Mouse (Mus musculus): ENCODE results near the gene Lad1.
A peak's percentile ranks its signal among the peaks of the same experiment; 100 is the strongest.

Gene Lad1

GRCm38 (mm10) chr1:135818481-135819086 is at the start of gene Lad1:
Lad1 (plus strand) TSS chr1:135818598.
- DNase-seq (ENCODE audit: low read depth), result no peak

- peak; percentile 53 for DNase-seq (ENCODE audit: low read depth)
These were observed 48.2 kb upstream of the Lad1 start for GRCm38 (mm10) chr1:135770237-135770636.

GRCm38 (mm10) chr1:135770896-135771572 is 47.4 kb upstream of the Lad1 start:
- DNase-seq (ENCODE audit: low read depth), result peak; percentile 88

GRCm38 (mm10) chr1:135771573-135771970 is 46.8 kb upstream of the Lad1 start:
- peak; percentile 69 for DNase-seq (ENCODE audit: low read depth)

GRCm38 (mm10) chr1:135776596-135776995 is 41.8 kb upstream of the Lad1 start:
- DNase-seq (ENCODE audit: low read depth), result peak; percentile 49

GRCm38 (mm10) chr1:135777046-135777445 is 41.4 kb upstream of the Lad1 start:
- DNase-seq (ENCODE audit: low read depth), result no peak

GRCm38 (mm10) chr1:135778780-135779535 is 39.4 kb upstream of the Lad1 start, which contains the start of gene Tnni1:
Tnni1 (plus strand) TSS chr1:135779434.
- DNase-seq (ENCODE audit: low read depth), result peak; percentile 51

GRCm38 (mm10) chr1:135780649-135781048 is 37.7 kb upstream of the Lad1 start:
- no peak for DNase-seq (ENCODE audit: low read depth)

- peak; percentile 65 for DNase-seq (ENCODE audit: low read depth)
These were observed 37.2 kb upstream of the Lad1 start for GRCm38 (mm10) chr1:135781220-135781619.

GRCm38 (mm10) chr1:135782816-135783215 is 35.6 kb upstream of the Lad1 start:
- no peak for DNase-seq (ENCODE audit: low read depth)

GRCm38 (mm10) chr1:135787799-135788198 is 30.6 kb upstream of the Lad1 start:
- peak; percentile 91 for DNase-seq (ENCODE audit: low read depth)

- DNase-seq (ENCODE audit: low read depth), result peak; percentile 69
These were observed 29.7 kb upstream of the Lad1 start for GRCm38 (mm10) chr1:135788708-135789107.

GRCm38 (mm10) chr1:135789815-135790214 is 28.6 kb upstream of the Lad1 start:
- DNase-seq (ENCODE audit: low read depth), result peak; percentile 78

GRCm38 (mm10) chr1:135792143-135792939 is 26.1 kb upstream of the Lad1 start:
- DNase-seq (ENCODE audit: low read depth), result no peak

GRCm38 (mm10) chr1:135793370-135794215 is 24.8 kb upstream of the Lad1 start:
- no peak for DNase-seq (ENCODE audit: low read depth)

- DNase-seq (ENCODE audit: low read depth), result peak; percentile 22
These were observed 23.9 kb upstream of the Lad1 start for GRCm38 (mm10) chr1:135794216-135795134.

- DNase-seq (ENCODE audit: low read depth), result no peak
These were observed 19.9 kb upstream of the Lad1 start for GRCm38 (mm10) chr1:135798492-135798891.

- no peak for DNase-seq (ENCODE audit: low read depth)
These were observed 19.2 kb upstream of the Lad1 start for GRCm38 (mm10) chr1:135799109-135799627.

- no peak for DNase-seq (ENCODE audit: low read depth)
These were observed 18.0 kb upstream of the Lad1 start for GRCm38 (mm10) chr1:135800192-135800950.
